Mouse (Mus musculus): Measurements from ENCODE around the gene Timp1.

Timp1 gene

GRCm38 (mm10) chrX:20869962-20870513 is at the start of gene Timp1:
Timp1 (plus strand) TSS chrX:20870166.
- in situ Hi-C loops (cut with MboI; ENCODE audit: unreplicated experiment in 2 of 2) = no loop called here

GRCm38 (mm10) chrX:20828934-20829333 is 41.0 kb upstream of the Timp1 start:
- in situ Hi-C loops (cut with MboI; ENCODE audit: unreplicated experiment in 2 of 2) = loop anchor here in 1 of 2 experiments (25.0 kb wide), 1 partner anchor 233 kb away; the partner anchor contains the start of genes Spaca5 and Zfp182

DNA sequence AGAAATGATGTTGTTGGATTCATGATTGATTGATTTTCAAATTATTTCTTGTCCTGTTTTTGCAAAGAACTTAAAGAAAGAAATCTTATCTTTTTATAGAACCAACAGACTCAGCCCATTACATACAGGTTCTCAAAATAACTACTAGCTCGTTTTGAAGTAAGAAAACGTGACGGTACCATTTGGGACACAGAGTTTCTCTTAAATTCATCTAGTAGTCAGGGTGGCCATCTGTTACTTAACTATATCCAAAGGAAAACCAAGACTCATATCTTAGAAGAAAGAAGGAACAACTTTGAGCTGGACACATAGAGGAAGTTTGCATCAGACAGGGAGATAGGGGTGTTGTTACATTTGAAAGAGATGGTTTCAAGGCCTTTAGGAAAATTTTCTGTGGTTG is 22.7 kb upstream of the Timp1 start:
- in situ Hi-C loops (cut with MboI; ENCODE audit: unreplicated experiment in 2 of 2) = loop anchor here in 1 of 2 experiments (25.0 kb wide), 1 partner anchor 215 kb away; the partner anchor contains the start of genes Spaca5 and Zfp182

GRCm38 (mm10) chrX:20847816-20848215 is 22.1 kb upstream of the Timp1 start:
- in situ Hi-C loops (cut with MboI; ENCODE audit: unreplicated experiment in 2 of 2) = loop anchor here in 1 of 2 experiments (25.0 kb wide), 1 partner anchor 214 kb away; the partner anchor contains the start of genes Spaca5 and Zfp182

- in situ Hi-C loops (cut with MboI; ENCODE audit: unreplicated experiment in 2 of 2) = loop anchor here in 1 of 2 experiments (25.0 kb wide), 1 partner anchor 214 kb away; the partner anchor contains the start of genes Spaca5 and Zfp182
Measured at GRCm38 (mm10) chrX:20848256-20848984, 21.5 kb upstream of the Timp1 start.

DNA sequence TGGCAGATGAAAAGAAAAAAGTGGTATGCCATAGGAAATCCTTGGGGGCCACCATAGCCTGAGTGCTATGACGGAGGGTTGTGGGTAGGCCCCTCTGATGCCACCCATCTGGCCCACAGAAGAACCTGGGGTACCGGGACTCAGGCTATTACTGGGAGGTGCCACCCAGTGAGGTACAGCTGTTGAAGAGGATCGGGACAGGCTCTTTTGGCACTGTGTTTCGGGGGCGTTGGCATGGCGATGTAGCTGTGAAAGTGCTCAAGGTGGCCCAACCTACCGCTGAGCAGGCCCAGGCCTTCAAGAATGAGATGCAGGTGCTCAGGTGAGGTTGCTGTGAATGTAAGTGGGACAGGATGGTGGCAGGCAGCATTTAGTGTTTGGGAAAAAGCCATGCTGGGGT is 16.2 kb upstream of the Timp1 start:
- in situ Hi-C loops (cut with MboI; ENCODE audit: unreplicated experiment in 2 of 2) = no loop called here

DNA sequence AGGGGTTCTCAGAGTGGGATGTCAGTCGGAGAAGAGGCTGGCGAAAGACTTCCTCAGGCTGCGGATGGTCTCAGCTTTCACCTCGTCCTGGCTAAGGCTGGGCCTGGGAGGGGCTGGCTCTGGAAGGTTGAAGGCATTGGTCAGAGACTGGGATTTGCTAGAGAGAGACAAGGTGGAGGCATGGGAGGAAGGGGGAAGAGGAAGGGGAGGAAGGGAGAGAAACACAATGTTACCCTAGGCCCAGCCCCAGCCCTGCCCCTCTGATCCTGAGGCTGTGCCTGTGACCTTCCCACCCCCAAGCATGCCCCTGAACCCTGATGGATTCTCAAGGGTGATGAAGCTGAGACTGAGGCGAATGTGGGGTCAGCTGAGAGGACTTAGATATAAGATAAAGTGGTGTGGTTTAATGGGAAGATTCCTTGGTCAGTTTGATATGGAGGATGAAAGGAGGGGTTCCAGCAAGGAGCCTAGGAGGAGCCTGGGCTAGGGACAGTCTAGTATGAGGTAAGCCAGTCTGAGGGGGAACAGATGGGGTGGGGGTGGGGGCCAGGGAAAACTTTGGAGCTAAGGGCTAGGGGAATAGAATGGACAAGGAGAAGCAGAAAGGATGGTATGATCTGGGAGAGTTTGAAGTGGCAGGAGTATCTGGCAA is 8.4 kb upstream of the Timp1 start:
- in situ Hi-C loops (cut with MboI; ENCODE audit: unreplicated experiment in 2 of 2) = no loop called here

DNA sequence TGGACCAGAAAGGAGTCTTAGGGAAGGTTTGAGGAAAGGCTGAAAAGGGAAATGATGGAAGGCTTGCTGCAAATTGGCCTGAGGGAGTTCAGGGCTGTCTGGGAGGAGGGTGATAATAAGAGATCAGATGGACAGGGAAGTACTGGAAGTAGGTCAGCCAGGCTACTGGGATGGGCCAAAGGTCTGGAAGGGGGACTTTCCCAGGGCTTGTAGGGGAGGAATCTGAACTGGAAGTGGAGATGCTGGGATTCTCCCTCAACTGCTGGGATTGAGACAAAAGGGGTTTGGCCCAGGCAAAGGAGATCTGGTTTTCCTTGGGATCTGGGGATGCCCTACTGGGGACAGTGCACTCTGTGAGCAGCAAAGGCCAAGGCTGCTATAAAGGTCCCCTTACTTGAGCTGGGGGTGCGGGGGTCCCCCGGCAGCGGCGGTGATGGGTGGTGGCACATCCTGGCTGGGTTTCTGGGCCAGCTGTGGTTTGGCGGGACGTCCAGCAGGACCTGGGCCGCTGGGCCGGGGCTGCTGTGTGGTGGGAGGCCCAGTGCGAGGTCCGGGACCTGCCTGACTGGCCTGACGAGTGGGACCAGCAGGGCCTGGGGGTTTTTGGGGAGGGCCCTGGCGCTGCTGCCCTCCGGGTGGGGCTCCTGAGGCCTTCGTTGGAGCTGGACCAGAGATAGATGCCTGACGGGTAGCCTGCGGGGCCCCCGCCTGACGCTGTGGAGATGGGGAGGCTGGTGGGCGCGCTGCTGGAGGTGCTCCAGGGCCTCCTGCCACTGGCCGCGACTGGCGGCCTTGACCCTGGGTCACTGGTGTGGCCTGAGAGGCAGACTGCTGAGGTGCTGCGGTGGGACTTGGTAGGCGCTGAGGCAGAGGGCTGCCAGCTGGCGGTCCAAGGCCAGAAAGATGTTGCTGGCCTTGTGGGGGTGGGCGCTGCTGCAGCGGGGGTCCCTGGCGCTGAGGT is 7.6 kb upstream of the Timp1 start:
- in situ Hi-C loops (cut with MboI; ENCODE audit: unreplicated experiment in 2 of 2) = no loop called here

DNA sequence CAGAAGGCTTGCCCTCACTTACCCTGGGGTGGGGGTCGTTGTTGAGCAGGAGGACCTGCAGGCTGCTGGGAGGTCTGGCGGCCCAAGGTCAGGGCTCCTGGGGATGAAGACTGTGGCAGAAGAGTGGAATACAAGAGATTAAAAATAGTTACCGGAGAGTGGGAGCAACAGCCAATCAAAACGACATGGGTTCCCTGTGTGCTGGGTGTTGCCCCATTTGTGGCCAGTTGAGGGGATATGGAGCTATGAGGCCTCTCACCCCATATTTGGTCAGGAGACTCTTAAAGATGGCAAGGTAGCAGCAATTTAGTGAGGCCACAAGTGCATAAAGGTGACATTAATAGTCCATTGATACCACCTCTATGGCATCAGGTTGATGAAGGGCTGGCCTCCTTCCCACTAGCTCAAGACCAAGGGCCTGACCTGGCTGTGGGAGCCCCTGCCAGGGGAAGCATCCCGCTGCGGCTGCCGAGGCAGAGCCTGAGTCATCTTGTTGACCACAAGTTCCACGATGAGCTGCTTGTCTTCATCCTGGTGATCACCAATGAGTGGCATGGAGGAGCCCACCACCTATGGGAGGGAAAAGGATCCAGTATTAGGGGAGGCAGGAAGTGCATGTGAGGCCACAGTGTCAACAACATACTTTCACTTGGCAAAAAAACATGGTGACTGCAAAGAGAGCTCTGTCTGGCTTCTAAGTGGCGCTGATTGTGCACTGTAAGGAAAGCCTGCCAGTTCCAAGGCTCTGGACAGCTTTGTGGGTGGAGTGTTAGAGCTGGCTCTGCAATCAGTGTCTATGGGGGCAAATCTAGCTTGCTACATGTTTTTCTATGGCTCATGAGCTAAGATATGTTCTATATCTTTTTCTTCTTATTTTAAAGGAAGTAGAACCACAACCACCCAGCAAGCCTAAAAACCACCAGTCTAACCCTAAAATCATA is 6.5 kb upstream of the Timp1 start:
- in situ Hi-C loops (cut with MboI; ENCODE audit: unreplicated experiment in 2 of 2) = no loop called here

- in situ Hi-C loops (cut with MboI; ENCODE audit: unreplicated experiment in 2 of 2) = no loop called here
Measured at GRCm38 (mm10) chrX:20868091-20868490, 1.9 kb upstream of the Timp1 start.

- in situ Hi-C loops (cut with MboI; ENCODE audit: unreplicated experiment in 2 of 2) = no loop called here
Measured at GRCm38 (mm10) chrX:20869203-20869602, 763 bp upstream of the Timp1 start.

DNA sequence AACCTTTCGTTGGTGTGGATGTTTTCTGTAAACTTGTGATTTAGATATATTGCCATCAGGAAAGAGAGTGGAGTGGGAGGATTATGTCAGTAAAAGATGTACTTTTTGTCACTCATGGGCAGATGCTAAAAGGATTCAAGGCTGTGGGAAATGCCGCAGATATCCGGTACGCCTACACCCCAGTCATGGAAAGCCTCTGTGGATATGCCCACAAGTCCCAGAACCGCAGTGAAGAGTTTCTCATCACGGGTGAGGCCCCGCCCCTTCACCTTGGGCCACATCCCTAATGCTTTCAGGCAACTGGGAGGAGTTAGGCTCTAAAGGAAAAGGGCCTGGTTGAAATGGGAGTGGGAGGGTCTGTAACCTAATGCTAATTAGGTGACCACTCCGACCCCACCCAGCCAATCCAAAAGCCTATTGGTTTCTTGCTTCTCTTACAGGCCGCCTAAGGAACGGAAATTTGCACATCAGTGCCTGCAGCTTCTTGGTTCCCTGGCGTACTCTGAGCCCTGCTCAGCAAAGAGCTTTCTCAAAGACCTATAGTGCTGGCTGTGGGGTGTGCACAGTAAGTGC is 3.0 kb downstream of the Timp1 start:
- in situ Hi-C loops (cut with MboI; ENCODE audit: unreplicated experiment in 2 of 2) = no loop called here

GRCm38 (mm10) chrX:20875241-20875640 is 5.3 kb downstream of the Timp1 start:
- in situ Hi-C loops (cut with MboI; ENCODE audit: unreplicated experiment in 2 of 2) = no loop called here

DNA sequence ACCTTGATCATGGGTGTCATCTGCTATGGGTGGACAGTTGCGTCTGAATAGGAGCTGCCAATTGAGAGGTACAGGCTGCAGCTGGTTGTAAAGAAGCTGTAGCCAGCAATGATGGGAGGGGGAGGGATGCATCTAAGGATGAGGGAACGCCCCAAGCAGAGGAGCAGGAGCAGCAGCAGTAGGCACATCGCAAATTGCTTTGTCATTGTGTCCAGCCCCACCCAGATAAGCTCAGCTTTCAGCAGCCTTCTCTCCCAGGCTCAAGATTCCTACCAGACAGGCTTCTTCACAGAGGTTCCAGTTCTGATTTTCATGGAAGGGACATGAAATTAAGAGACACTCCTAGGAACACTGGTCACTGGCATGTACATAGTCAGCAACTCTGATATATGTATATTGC is 40.1 kb downstream of the Timp1 start:
- in situ Hi-C loops (cut with MboI; ENCODE audit: unreplicated experiment in 2 of 2) = no loop called here

- in situ Hi-C loops (cut with MboI; ENCODE audit: unreplicated experiment in 2 of 2) = no loop called here
Measured at GRCm38 (mm10) chrX:20913726-20914125, 43.8 kb downstream of the Timp1 start.

DNA sequence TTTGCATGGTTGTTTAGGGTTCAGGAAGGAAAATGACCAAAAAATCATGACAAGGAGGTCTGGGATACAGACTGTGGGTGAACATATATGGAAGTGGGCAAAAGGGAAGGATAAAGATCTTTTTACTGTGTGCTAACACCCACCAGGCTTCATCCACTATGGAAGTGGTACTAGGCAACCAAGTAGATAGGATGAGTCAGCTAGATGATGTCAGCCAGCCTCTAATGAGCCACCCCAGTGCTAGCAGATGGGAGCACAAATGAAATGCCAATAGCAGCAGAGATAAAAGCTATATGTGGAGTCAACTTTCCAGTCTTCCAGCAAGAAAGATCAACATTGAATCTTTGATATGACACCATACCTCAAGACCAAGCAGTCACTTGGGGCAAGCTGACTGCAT is 45.1 kb downstream of the Timp1 start:
- in situ Hi-C loops (cut with MboI; ENCODE audit: unreplicated experiment in 2 of 2) = no loop called here

DNA sequence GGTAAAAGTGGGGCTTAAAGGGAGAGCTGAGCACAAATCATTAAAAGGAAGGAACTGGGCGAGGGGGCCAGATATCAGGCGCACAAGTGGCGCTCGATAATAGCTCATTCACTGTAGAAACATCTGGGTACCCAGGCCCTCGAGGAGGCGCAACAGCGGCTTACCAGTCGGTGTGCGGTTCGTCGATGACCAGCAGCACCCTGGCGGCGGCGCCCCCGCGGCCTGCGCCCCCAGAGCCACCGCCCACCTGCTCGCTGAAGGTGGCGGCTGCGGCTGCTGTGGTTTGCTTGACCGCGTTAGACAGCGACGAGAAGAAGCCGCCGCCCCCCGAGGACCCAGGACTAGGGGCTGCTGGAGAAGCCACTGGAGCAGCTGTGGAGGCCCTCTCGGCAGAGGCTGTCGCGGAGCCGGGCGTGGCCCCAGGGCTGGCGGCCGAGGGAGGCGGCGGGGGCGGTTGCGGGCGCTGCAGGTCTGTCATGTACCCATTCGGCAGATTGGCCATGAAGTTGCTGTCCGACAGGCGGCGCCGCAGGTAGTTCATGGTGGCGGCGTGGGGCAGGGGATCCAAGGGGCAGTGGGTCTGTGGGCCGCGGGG is 50.4 kb downstream of the Timp1 start:
- in situ Hi-C loops (cut with MboI; ENCODE audit: unreplicated experiment in 2 of 2) = no loop called here

DNA sequence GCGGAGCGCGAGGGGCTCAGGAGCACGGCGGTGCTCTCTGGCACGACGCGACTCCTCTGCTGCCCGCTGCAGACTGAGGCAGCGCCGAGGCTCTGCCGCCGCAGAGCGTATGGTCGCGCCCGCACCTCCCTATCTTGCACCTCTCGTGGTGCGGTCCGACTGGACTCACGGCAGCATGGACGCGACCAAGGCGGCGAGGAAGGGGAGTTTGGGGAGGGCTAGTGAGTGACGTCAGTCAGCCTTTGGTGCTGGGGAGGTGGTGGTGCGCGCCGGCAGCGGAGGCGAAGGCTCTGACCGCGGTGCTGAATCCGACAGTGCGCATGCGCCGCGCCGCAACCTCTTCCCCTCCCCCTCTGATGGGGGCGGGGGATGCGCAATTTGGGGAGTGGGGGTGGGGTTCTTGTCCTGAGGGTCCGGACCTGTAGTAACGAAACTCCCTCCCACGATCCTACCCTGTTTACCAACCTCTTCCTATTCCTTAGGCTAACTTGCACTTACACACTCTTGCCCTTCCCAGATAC is 50.9 kb downstream of the Timp1 start, which contains the start of gene Syn1:
Gene Syn1, minus strand, starts transcription at position 161 of the 521 bp plus-strand sequence.
- in situ Hi-C loops (cut with MboI; ENCODE audit: unreplicated experiment in 2 of 2) = no loop called here

Measured in v-Abl transformed pro-B cells (cell line).